Mouse (Mus musculus): Measurements from ENCODE around the gene Slc25a41.

DNA sequence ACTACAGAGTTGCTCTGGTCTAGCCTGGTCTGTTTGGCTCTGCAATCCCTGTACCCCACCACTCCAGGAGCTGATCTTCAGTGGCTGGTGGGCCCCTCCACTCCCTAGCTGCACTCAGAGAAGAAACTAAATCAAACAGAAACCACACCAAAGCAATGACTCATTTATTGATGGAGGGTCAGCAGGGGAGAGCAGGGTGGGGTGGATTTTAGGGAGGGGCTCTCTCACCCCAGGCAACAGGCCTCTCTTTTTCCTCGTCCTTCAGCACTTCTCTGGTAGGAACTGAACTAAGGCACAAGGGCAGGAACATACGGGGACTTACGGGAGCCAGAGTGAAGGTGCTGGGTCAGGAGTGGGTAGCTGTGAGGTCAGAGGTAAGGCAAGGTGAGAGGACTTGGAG is 38.5 kb upstream of the Slc25a41 start:
- TF ChIP-seq POLR2A (IDR thresholded peaks at IDR 0.05; ENCODE audit: low read depth, low read length) (no peak), CTCF (IDR thresholded peaks at IDR 0.05; ENCODE audit: extremely low read depth, insufficient read length, insufficient replicate concordance, low read depth, low read length) (no peak)
